Mouse (Mus musculus): ENCODE results near the gene Oaz2.

The Oaz2 gene

DNA sequence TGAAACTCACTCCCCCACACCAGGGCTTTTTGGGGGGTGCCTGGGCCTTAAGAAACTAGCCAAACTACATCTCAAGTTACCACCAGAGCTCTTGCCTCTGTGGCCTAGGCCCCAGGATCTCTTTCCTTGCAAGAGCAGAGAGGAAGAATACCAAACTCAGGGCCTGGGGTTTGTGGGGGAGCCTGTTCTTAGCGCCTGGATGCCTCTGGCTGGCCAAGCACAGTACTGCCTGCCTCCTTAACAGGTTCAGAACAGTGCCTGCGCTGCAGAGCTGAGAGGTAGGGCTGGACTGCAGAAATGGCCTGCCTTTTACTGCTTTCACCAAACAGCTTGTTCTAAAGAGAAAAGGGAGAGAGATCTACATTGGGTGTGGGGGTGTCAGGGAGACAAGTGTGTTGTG, 22.1 kb downstream of the Oaz2 start:
- in situ Hi-C loops (cut with MboI; ENCODE audit: low sequenced_read_pairs): loop anchor here (10.0 kb wide), 1 partner anchor 155 kb away; no protein-coding TSS in a partner anchor

DNA sequence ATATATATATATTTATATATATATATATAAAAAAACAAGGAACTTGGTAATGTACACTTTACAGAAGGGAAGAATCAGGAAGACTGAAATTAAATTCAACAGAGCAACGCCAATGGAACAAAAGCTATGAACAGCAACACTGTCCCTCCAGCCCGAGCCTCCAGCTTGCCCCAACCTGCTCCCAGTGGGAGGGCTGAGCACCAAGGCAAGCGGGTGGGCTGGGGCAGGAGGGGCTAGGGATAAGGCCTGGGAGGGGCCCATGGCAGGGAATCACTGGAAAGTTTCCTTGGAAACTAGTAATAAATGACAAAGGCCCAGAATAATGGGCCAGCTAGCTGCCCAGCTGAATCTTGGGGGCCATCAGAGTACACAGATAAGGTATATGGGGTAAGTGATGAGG, 24.7 kb downstream of the Oaz2 start:
- in situ Hi-C loops (cut with MboI; ENCODE audit: low sequenced_read_pairs): loop anchor here (10.0 kb wide), 1 partner anchor 152 kb away; no protein-coding TSS in a partner anchor

DNA sequence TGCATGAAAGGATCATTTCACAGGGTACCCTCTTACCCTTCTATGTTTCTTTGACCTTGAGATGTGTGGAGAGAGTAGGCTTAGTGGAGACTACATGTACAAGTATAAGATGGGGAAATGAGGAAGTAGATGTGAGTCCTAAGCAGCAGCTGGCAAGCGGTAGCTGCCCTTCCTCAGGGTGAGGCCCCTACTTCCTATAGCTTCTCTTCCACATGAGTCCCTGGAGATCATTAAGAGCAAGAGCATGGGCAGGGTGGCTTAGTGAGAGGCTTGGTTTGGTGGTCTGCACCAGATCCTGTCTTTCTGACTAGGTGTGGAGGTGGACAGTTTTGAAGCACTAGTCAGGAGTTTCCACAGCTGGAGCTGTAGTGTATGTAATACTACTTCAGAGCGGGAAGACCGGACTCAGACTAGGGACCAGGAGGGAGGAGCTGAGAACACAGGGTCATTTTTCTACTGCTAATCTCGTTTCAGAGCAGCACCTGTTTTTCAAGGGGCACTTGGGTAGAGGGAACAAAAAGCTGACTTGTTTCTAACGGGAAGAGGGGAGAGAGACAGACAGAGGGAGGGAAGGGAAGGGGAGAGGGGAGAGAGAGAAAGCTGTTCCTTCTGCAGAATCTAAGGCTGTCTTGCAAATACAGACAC, 25.3 kb downstream of the Oaz2 start:
- in situ Hi-C loops (cut with MboI; ENCODE audit: low sequenced_read_pairs): loop anchor here (10.0 kb wide), 1 partner anchor 152 kb away; no protein-coding TSS in a partner anchor

- in situ Hi-C loops (cut with MboI; ENCODE audit: low sequenced_read_pairs): loop anchor here (10.0 kb wide), 1 partner anchor 149 kb away; no protein-coding TSS in a partner anchor
Observed at GRCm38 (mm10) chr9:65695646-65696045, 27.8 kb downstream of the Oaz2 start.

DNA sequence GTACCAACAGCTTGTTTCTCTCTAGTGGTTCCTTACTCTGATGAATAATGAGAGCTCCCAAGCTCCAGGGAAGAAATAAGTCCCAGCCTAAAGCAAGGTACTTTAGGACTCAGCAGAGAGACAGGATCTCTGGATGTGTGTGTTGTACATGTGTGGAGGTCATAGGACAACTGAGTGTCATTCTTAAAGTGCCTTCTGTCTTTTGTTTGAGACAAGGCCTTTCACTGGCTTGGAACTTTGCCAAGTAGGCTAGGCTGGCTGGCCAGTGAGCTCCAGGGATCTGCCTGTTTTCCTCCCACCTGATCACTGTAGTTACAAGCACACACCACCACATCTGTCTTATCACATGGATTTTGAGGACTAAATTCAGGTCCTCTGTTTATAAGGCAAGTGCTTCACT, 28.5 kb downstream of the Oaz2 start:
- in situ Hi-C loops (cut with MboI; ENCODE audit: low sequenced_read_pairs): loop anchor here (10.0 kb wide), 1 partner anchor 148 kb away; no protein-coding TSS in a partner anchor

GRCm38 (mm10) chr9:65697356-65697755, 29.6 kb downstream of the Oaz2 start:
- in situ Hi-C loops (cut with MboI; ENCODE audit: low sequenced_read_pairs): loop anchor here (10.0 kb wide), 1 partner anchor 147 kb away; no protein-coding TSS in a partner anchor

GRCm38 (mm10) chr9:65697992-65698391, 30.2 kb downstream of the Oaz2 start:
- in situ Hi-C loops (cut with MboI; ENCODE audit: low sequenced_read_pairs): loop anchor here (10.0 kb wide), 1 partner anchor 147 kb away; no protein-coding TSS in a partner anchor

DNA sequence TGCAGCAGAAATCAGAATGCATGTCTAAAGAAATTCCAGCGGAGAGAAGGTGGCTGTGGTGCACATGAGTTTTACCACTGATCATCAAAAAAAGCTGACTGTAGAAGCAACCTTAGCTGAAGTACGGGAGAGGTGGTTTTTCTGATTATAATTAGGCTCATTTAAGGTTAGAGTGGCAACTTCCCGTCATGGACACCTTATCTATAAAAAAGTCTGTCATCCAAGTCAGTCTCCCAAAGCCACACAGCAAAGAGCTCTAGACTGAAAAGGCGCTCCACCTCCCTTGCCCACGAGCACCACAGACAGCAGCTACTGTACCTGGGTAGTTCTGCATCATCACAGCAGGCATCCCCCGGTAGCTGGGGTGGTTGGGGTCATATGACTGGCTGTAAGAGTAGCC, 32.7 kb downstream of the Oaz2 start:
- in situ Hi-C loops (cut with MboI; ENCODE audit: low sequenced_read_pairs): no loop called here

GRCm38 (mm10) chr9:65702286-65702685, 34.5 kb downstream of the Oaz2 start:
- in situ Hi-C loops (cut with MboI; ENCODE audit: low sequenced_read_pairs): no loop called here

DNA sequence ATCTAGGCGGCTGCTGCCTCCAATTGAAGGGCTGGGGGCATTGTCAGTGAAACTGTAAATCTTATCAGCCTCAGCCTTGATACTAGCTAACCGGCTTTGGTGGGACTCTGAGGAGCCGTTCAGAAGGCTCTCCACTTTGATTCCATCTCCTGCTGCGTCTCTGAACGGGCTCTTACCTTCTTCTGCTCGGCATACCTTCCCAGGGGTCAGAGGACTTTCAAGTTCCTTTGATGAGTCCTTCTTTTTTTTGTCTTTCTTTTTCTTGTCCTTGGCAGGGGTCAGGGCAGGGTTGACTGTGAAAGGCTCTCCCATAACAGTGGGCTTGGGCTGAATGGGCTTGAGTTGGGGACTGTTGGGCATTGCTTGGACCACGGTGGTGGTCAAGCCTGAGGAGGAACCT, 35.4 kb downstream of the Oaz2 start:
- in situ Hi-C loops (cut with MboI; ENCODE audit: low sequenced_read_pairs): no loop called here

DNA sequence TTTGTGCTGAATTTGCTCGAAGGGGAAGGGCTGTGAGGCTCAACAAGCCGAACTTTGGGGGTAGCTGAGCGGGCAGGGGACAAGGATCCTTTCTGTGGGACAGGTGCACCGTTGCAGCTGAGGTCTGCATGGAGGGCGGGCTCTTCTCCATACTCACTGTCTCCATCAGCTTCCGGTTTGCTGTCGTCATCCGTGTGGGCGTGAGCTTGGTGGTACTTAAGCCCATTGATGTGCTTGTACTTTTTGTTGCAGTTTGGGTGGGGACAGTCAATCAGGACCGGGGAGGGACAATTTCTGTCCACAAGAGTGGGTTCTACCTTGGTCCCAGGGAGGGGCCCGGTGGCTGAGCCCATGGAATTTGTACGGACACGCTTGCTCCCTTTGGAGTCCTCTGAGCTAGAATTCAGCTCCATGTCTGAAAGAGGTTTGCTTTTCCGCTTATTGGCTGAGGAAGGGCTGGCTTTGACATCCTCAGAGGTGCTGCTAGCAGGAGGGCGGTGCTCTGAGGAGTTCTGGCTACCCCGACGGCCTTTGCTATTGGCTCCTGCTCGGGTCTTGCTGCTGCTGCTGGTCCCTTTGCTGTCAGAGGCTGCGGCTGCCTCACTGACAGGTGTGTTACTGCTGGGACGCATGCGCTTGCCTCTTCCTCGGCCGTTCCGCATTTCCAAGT, 36.3 kb downstream of the Oaz2 start:
- in situ Hi-C loops (cut with MboI; ENCODE audit: low sequenced_read_pairs): no loop called here

- in situ Hi-C loops (cut with MboI; ENCODE audit: low sequenced_read_pairs): no loop called here
Observed at GRCm38 (mm10) chr9:65718195-65718594, 50.4 kb downstream of the Oaz2 start.

DNA sequence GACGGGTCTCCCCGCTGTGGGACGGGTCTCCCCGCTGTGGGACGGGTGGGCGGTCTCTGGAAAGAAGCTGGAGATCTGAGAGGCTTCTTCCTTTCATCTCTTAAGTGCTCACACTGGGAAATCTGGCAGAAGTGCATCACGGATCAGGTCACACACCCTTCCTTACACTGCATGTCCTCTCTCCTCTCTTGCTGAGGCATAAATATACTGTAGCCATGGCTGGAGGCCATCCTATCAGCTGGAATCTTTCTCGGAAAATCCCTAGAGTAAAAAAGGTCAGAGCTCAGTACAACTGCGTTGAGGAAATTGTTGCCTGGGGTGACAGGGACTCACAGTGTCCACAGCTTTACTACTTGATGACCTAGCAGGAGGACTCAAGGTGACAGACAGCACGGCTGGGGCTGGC, 53.4 kb downstream of the Oaz2 start:
- in situ Hi-C loops (cut with MboI; ENCODE audit: low sequenced_read_pairs): no loop called here

GRCm38 (mm10) chr9:65724471-65725290, 56.9 kb downstream of the Oaz2 start:
- in situ Hi-C loops (cut with MboI; ENCODE audit: low sequenced_read_pairs): no loop called here

DNA sequence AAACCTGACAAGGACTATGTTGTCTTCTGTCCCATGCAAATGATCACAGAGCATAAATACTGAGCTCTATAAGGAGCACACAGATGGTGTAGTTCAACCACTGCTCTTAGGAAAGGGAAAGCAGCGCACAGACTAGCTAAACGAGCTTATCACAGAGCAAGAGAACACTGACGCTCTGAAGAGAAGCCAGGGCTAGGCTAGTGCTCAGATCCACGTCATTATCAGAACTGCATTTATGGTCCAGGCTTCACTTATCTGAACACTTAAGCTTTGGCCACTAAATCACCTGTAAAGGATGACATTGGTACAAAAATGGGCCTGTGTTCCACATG, 57.5 kb downstream of the Oaz2 start:
- in situ Hi-C loops (cut with MboI; ENCODE audit: low sequenced_read_pairs): no loop called here

- in situ Hi-C loops (cut with MboI; ENCODE audit: low sequenced_read_pairs): no loop called here
Observed at GRCm38 (mm10) chr9:65726431-65726830, 58.6 kb downstream of the Oaz2 start.

- in situ Hi-C loops (cut with MboI; ENCODE audit: low sequenced_read_pairs): no loop called here
Observed at GRCm38 (mm10) chr9:65727491-65727890, 59.7 kb downstream of the Oaz2 start.

- in situ Hi-C loops (cut with MboI; ENCODE audit: low sequenced_read_pairs): no loop called here
Observed at GRCm38 (mm10) chr9:65728588-65728987, 60.8 kb downstream of the Oaz2 start.

DNA sequence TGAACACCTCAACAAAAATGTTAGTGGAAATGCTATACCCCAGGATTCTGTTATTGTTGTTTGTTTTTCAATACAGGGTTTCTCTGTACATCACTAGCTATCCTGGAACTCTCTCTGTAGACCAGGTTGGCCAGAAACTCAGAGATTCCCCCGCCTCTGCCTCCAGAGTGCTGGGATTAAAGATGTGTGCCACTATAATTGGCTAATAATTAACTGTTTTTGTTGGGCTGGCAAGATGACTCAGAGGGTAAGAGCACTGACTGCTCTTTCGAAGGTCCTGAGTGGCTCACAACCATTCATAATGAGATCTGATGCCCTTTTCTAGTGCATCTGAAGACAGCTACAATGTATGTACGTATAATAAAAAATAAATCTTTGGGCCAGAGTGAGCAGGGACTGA, 67.1 kb downstream of the Oaz2 start:
- in situ Hi-C loops (cut with MboI; ENCODE audit: low sequenced_read_pairs): no loop called here

All from CH12F3 (cell line).